Mouse (Mus musculus): ENCODE data around the gene Ypel5. TPM values are rescaled to one million over a fixed set of nuclear protein-coding genes. Genes with fewer than 3 reads are reported as not detected.

The Ypel5 gene
- polyA plus RNA-seq (2014; fragmentation: Nextera tagmentation; extraction: Ambion mirVana): 41.3 and 42.2 TPM in 2 replicates

GRCm38 (mm10) chr17:72836158-72837115, at the start of gene Ypel5:
Ypel5 (plus strand) TSS chr17:72836453.
- Histone ChIP-seq H3K4me2 (replicated peaks; ENCODE audit: low read depth, low read length) (peak within 1 kb of the TSS; percentile 65), H3K4me3 (ENCODE audit: low read depth, low read length) (peak within 1 kb of the TSS; percentile 77), H3K36me3 (ENCODE audit: control insufficient read depth, insufficient read depth, low read length) (no peaks in the 10 kb centered on the region), H3K9me3 (ENCODE audit: control insufficient read depth, low read depth, low read length) (no peaks in the 10 kb centered on the region), H3K4me1 (ENCODE audit: control insufficient read depth, insufficient read depth, low read length) (peaks cover 5% of the 10 kb centered on the region; the same call in 1 of the 2 replicates), H3K27ac (ENCODE audit: low read length) (peak within 1 kb of the TSS; percentile 93), H3K27me3 (ENCODE audit: control insufficient read depth, insufficient read depth, low read length) (no peaks in the 10 kb centered on the region), H3K9ac (replicated peaks; ENCODE audit: low read depth, low read length) (peak within 1 kb of the TSS; percentile 76)
- under 1% methylated on average over 80 of the region's 93 CpGs for WGBS
- peak; percentile 98 for ATAC-seq (ENCODE audit: insufficient number of reproducible peaks, insufficient read depth, low FRiP score, low read depth)

- Histone ChIP-seq H3K4me1 (ENCODE audit: control insufficient read depth, insufficient read depth, low read length) (no peaks in the 10 kb centered on the region), H3K4me2 (replicated peaks; ENCODE audit: low read depth, low read length) (no peak overlapping the region), H3K36me3 (ENCODE audit: control insufficient read depth, insufficient read depth, low read length) (no peaks in the 10 kb centered on the region), H3K9me3 (ENCODE audit: control insufficient read depth, low read depth, low read length) (no peaks in the 10 kb centered on the region), H3K4me3 (ENCODE audit: low read depth, low read length) (no peak overlapping the region), H3K27ac (ENCODE audit: low read length) (no peak overlapping the region), H3K27me3 (ENCODE audit: control insufficient read depth, insufficient read depth, low read length) (no peaks in the 10 kb centered on the region), H3K9ac (replicated peaks; ENCODE audit: low read depth, low read length) (no peak overlapping the region)
- ATAC-seq (ENCODE audit: insufficient number of reproducible peaks, insufficient read depth, low FRiP score, low read depth): no peak
- 73% methylated on average over 6 of the region's 6 CpGs for WGBS
Observed at GRCm38 (mm10) chr17:72787886-72788436, 48.3 kb upstream of the Ypel5 start.

GRCm38 (mm10) chr17:72793278-72793677, 43.0 kb upstream of the Ypel5 start:
- Histone ChIP-seq H3K9ac (replicated peaks; ENCODE audit: low read depth, low read length) (no peak overlapping the region), H3K9me3 (ENCODE audit: control insufficient read depth, low read depth, low read length) (no peaks in the 10 kb centered on the region), H3K4me3 (ENCODE audit: low read depth, low read length) (no peak overlapping the region), H3K4me1 (ENCODE audit: control insufficient read depth, insufficient read depth, low read length) (0 out of 2 replicates have a peak, but pooled peaks cover 3% of the 10 kb centered on the region), H3K4me2 (replicated peaks; ENCODE audit: low read depth, low read length) (no peak overlapping the region), H3K36me3 (ENCODE audit: control insufficient read depth, insufficient read depth, low read length) (no peaks in the 10 kb centered on the region), H3K27me3 (ENCODE audit: control insufficient read depth, insufficient read depth, low read length) (no peaks in the 10 kb centered on the region), H3K27ac (ENCODE audit: low read length) (no peak overlapping the region)
- no peak for ATAC-seq (ENCODE audit: insufficient number of reproducible peaks, insufficient read depth, low FRiP score, low read depth)
- WGBS: 80% methylated on average over 4 of the region's 4 CpGs

GRCm38 (mm10) chr17:72794660-72795059, 41.6 kb upstream of the Ypel5 start:
- no peak overlapping the region for H3K4me3 ChIP-seq (ENCODE audit: low read depth, low read length)
- ATAC-seq (ENCODE audit: insufficient number of reproducible peaks, insufficient read depth, low FRiP score, low read depth): no peak
- no peak overlapping the region for H3K4me2 ChIP-seq (replicated peaks; ENCODE audit: low read depth, low read length)
- H3K9me3 ChIP-seq (ENCODE audit: control insufficient read depth, low read depth, low read length): no peaks in the 10 kb centered on the region
- H3K27me3 ChIP-seq (ENCODE audit: control insufficient read depth, insufficient read depth, low read length): no peaks in the 10 kb centered on the region
- 38% methylated on average over 6 of the region's 6 CpGs for WGBS
- H3K27ac ChIP-seq (ENCODE audit: low read length): 0 out of 2 replicates have a peak overlapping the region, but pooled peaks have one; percentile 28
- H3K9ac ChIP-seq (replicated peaks; ENCODE audit: low read depth, low read length): no peak overlapping the region
- H3K4me1 ChIP-seq (ENCODE audit: control insufficient read depth, insufficient read depth, low read length): 0 out of 2 replicates have a peak, but pooled peaks cover 3% of the 10 kb centered on the region
- H3K36me3 ChIP-seq (ENCODE audit: control insufficient read depth, insufficient read depth, low read length): no peaks in the 10 kb centered on the region

GRCm38 (mm10) chr17:72795392-72796047, 40.7 kb upstream of the Ypel5 start:
- no peaks in the 10 kb centered on the region for H3K9me3 ChIP-seq (ENCODE audit: control insufficient read depth, low read depth, low read length)
- H3K27me3 ChIP-seq (ENCODE audit: control insufficient read depth, insufficient read depth, low read length): no peaks in the 10 kb centered on the region
- H3K36me3 ChIP-seq (ENCODE audit: control insufficient read depth, insufficient read depth, low read length): no peaks in the 10 kb centered on the region
- no peak overlapping the region for H3K9ac ChIP-seq (replicated peaks; ENCODE audit: low read depth, low read length)
- H3K4me1 ChIP-seq (ENCODE audit: control insufficient read depth, insufficient read depth, low read length): 0 out of 2 replicates have a peak, but pooled peaks cover 3% of the 10 kb centered on the region
- H3K27ac ChIP-seq (ENCODE audit: low read length): no peak overlapping the region
- 33% methylated on average over 9 of the region's 9 CpGs for WGBS
- no peak overlapping the region for H3K4me2 ChIP-seq (replicated peaks; ENCODE audit: low read depth, low read length)
- no peak overlapping the region for H3K4me3 ChIP-seq (ENCODE audit: low read depth, low read length)
- peak; percentile 81 for ATAC-seq (ENCODE audit: insufficient number of reproducible peaks, insufficient read depth, low FRiP score, low read depth)

GRCm38 (mm10) chr17:72796506-72796905, 39.7 kb upstream of the Ypel5 start:
- Histone ChIP-seq H3K4me2 (replicated peaks; ENCODE audit: low read depth, low read length) (no peak overlapping the region), H3K36me3 (ENCODE audit: control insufficient read depth, insufficient read depth, low read length) (no peaks in the 10 kb centered on the region), H3K9ac (replicated peaks; ENCODE audit: low read depth, low read length) (no peak overlapping the region), H3K9me3 (ENCODE audit: control insufficient read depth, low read depth, low read length) (no peaks in the 10 kb centered on the region), H3K27me3 (ENCODE audit: control insufficient read depth, insufficient read depth, low read length) (no peaks in the 10 kb centered on the region), H3K4me1 (ENCODE audit: control insufficient read depth, insufficient read depth, low read length) (0 out of 2 replicates have a peak, but pooled peaks cover 3% of the 10 kb centered on the region), H3K4me3 (ENCODE audit: low read depth, low read length) (no peak overlapping the region), H3K27ac (ENCODE audit: low read length) (no peak overlapping the region)
- 91% methylated on average over 3 of the region's 3 CpGs for WGBS
- ATAC-seq (ENCODE audit: insufficient number of reproducible peaks, insufficient read depth, low FRiP score, low read depth): no peak

GRCm38 (mm10) chr17:72797867-72798266, 38.4 kb upstream of the Ypel5 start:
- Histone ChIP-seq H3K4me3 (ENCODE audit: low read depth, low read length) (no peak overlapping the region), H3K9ac (replicated peaks; ENCODE audit: low read depth, low read length) (no peak overlapping the region), H3K9me3 (ENCODE audit: control insufficient read depth, low read depth, low read length) (no peaks in the 10 kb centered on the region), H3K4me1 (ENCODE audit: control insufficient read depth, insufficient read depth, low read length) (0 out of 2 replicates have a peak, but pooled peaks cover 3% of the 10 kb centered on the region), H3K36me3 (ENCODE audit: control insufficient read depth, insufficient read depth, low read length) (no peaks in the 10 kb centered on the region), H3K27me3 (ENCODE audit: control insufficient read depth, insufficient read depth, low read length) (no peaks in the 10 kb centered on the region), H3K27ac (ENCODE audit: low read length) (no peak overlapping the region), H3K4me2 (replicated peaks; ENCODE audit: low read depth, low read length) (no peak overlapping the region)
- 23% methylated on average over 2 of the region's 2 CpGs for WGBS
- ATAC-seq (ENCODE audit: insufficient number of reproducible peaks, insufficient read depth, low FRiP score, low read depth): peak; percentile 57; the same call in 1 of the 2 replicates

- no peak for ATAC-seq (ENCODE audit: insufficient number of reproducible peaks, insufficient read depth, low FRiP score, low read depth)
- Histone ChIP-seq H3K9me3 (ENCODE audit: control insufficient read depth, low read depth, low read length) (no peaks in the 10 kb centered on the region), H3K4me2 (replicated peaks; ENCODE audit: low read depth, low read length) (no peak overlapping the region), H3K27ac (ENCODE audit: low read length) (no peak overlapping the region), H3K36me3 (ENCODE audit: control insufficient read depth, insufficient read depth, low read length) (no peaks in the 10 kb centered on the region), H3K4me3 (ENCODE audit: low read depth, low read length) (no peak overlapping the region), H3K9ac (replicated peaks; ENCODE audit: low read depth, low read length) (no peak overlapping the region), H3K4me1 (ENCODE audit: control insufficient read depth, insufficient read depth, low read length) (no peaks in the 10 kb centered on the region), H3K27me3 (ENCODE audit: control insufficient read depth, insufficient read depth, low read length) (no peaks in the 10 kb centered on the region)
- 62% methylated on average over 7 of the region's 7 CpGs for WGBS
Observed at GRCm38 (mm10) chr17:72809942-72810654, 26.2 kb upstream of the Ypel5 start.
